Mouse (Mus musculus): Measurements from ENCODE around the gene Abca1. TPM values are rescaled to one million over a fixed set of nuclear protein-coding genes. Genes with fewer than 3 reads are reported as not detected.

Gene Abca1
- polyA plus RNA-seq, 1 experiment: 2.6 TPM

DNA sequence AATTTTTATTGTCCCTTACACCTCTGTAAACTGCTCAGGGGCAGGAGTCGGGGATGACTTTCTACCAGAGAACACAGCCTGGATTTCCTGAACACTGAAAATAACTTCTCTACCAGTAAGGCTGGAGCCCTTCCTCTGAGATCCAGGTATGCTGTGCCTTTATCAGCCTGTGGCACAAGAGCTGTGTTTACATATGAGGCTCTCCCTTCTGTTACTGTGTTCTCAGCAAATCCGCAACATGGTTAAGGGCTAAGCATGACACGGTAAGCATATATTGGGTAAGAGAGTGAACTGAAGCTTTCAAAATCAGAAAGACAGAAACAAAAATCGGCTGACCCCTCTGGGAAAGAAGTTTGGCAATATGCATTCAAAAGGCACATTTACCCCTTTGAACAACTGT, 25.7 kb downstream of the Abca1 start:
- no peaks in the 10 kb centered on the region for H3K36me3 ChIP-seq (ENCODE audit: control insufficient read depth, insufficient read depth, low read length, poor library complexity, severe bottlenecking)
- TF ChIP-seq POLR2A (IDR thresholded peaks at IDR 0.05; ENCODE audit: insufficient read depth, low read length) (no peak), EP300 (IDR thresholded peaks at IDR 0.05; ENCODE audit: insufficient read depth, low read depth, low read length) (no peak), CTCF (IDR thresholded peaks at IDR 0.05; ENCODE audit: low read depth, low read length) (no peak)
- no peaks in the 10 kb centered on the region for H3K27me3 ChIP-seq (ENCODE audit: control insufficient read depth, insufficient read depth, low read length, poor library complexity, severe bottlenecking)
- H3K4me3 ChIP-seq (ENCODE audit: low read depth, low read length): no peak overlapping the region
- no peaks in the 10 kb centered on the region for H3K9me3 ChIP-seq (replicated peaks; ENCODE audit: control insufficient read depth, insufficient read depth, low read length, poor library complexity, severe bottlenecking)
- H3K27ac ChIP-seq (ENCODE audit: insufficient read depth, low read length): no peak overlapping the region
- H3K9ac ChIP-seq (ENCODE audit: low read depth, poor library complexity, severe bottlenecking): no peak overlapping the region
- H3K4me1 ChIP-seq (ENCODE audit: control insufficient read depth, insufficient read depth, low read length): no peaks in the 10 kb centered on the region

DNA sequence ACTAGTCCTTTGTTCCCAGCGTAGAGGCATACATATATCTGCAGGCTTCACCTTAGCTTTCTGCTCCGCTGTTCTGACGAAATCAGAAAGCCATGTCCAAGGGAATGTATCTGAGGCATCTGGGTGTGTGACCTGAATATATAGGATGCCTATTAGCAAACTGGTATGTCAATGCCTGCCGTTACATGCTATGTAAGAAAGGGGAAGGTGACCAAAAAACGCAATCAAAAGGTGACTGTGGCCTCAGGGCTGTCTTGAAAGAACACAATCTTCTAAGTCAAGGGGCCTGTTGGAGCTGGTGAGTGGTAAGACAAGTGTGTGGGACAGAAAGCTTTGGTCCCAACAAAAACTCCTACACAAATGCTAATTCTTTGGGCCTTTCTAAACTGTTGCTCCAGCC, 28.2 kb downstream of the Abca1 start:
- no peaks in the 10 kb centered on the region for H3K36me3 ChIP-seq (ENCODE audit: control insufficient read depth, insufficient read depth, low read length, poor library complexity, severe bottlenecking)
- no peaks in the 10 kb centered on the region for H3K4me1 ChIP-seq (ENCODE audit: control insufficient read depth, insufficient read depth, low read length)
- no peak overlapping the region for H3K27ac ChIP-seq (ENCODE audit: insufficient read depth, low read length)
- H3K27me3 ChIP-seq (ENCODE audit: control insufficient read depth, insufficient read depth, low read length, poor library complexity, severe bottlenecking): no peaks in the 10 kb centered on the region
- H3K9me3 ChIP-seq (replicated peaks; ENCODE audit: control insufficient read depth, insufficient read depth, low read length, poor library complexity, severe bottlenecking): no peaks in the 10 kb centered on the region
- no peak overlapping the region for H3K4me3 ChIP-seq (ENCODE audit: low read depth, low read length)
- H3K9ac ChIP-seq (ENCODE audit: low read depth, poor library complexity, severe bottlenecking): no peak overlapping the region
- TF ChIP-seq POLR2A (IDR thresholded peaks at IDR 0.05; ENCODE audit: insufficient read depth, low read length) (no peak), CTCF (IDR thresholded peaks at IDR 0.05; ENCODE audit: low read depth, low read length) (no peak), EP300 (IDR thresholded peaks at IDR 0.05; ENCODE audit: insufficient read depth, low read depth, low read length) (no peak)

DNA sequence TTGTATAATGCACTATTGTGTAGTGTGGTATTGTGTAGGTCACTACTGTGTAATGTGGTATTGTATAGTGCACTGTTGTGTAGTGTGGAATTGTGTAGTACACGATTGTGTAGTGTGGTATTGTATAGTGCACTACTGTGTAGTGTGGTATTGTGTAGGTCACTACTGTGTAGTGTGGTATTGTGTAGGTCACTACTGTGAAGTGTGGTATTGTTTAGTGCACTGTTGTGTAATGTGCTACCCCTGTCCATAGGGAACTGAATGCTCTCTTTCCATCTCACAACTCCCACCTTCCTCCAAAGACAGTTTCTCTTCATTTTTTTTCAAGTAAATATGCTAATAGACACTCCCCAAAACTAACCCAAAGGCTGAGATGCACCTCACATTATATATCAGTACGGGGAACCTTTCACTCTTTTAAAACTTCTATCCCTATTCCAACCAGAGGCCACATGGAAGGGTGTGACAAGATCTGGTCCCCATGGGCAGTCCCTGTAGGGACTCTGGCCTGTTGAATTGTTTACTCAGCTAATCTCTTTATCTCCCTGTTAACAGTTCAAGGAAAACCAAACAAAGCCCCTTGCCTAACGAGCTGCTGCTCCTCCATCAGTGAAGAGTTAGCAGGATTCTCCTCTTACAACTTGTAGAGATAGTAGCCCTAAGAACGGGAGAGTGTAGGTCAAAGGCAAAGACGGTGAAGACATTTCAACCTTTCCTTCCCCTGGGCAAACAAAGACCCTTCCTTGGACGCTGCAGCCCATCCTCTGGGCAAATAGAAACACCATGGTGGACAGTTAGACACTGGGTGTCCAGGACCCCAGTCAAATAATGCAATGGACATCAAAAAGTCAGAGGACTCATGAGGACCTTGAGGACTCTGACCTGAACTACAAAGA, 28.8 kb downstream of the Abca1 start:
- no peaks in the 10 kb centered on the region for H3K27me3 ChIP-seq (ENCODE audit: control insufficient read depth, insufficient read depth, low read length, poor library complexity, severe bottlenecking)
- H3K36me3 ChIP-seq (ENCODE audit: control insufficient read depth, insufficient read depth, low read length, poor library complexity, severe bottlenecking): no peaks in the 10 kb centered on the region
- no peaks in the 10 kb centered on the region for H3K9me3 ChIP-seq (replicated peaks; ENCODE audit: control insufficient read depth, insufficient read depth, low read length, poor library complexity, severe bottlenecking)

DNA sequence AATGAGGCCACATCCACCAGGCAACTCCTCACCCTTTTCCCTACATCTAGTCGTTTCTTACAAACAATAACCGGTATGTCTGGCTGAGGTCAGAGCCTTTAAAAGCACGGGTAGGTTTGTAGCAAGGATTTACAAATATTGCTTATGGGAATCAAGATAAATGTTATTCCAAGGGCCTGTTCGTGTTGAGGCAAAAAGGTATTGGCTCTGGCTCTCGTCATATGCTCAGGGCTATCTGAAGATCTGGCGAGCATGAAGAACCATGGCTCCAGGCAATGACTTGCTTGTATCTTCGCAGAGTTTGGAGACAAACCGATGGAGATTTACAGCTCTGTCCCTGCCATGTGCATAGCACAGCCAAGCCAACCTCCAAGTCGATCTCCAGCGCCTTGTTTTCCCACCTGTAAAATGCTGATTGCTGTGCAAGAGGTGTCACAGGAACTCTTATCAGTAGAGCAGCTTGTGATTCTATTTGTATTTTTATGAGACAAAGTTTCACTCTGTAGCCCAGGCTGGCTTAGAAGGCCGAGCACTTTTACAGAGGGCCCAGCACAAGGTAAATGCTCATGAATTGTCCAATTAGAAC, 29.9 kb downstream of the Abca1 start:
- Histone ChIP-seq H3K9me3 (replicated peaks; ENCODE audit: control insufficient read depth, insufficient read depth, low read length, poor library complexity, severe bottlenecking) (no peaks in the 10 kb centered on the region), H3K27me3 (ENCODE audit: control insufficient read depth, insufficient read depth, low read length, poor library complexity, severe bottlenecking) (no peaks in the 10 kb centered on the region), H3K9ac (ENCODE audit: low read depth, poor library complexity, severe bottlenecking) (no peak overlapping the region), H3K27ac (ENCODE audit: insufficient read depth, low read length) (no peak overlapping the region), H3K36me3 (ENCODE audit: control insufficient read depth, insufficient read depth, low read length, poor library complexity, severe bottlenecking) (no peaks in the 10 kb centered on the region), H3K4me3 (ENCODE audit: low read depth, low read length) (no peak overlapping the region), H3K4me1 (ENCODE audit: control insufficient read depth, insufficient read depth, low read length) (no peaks in the 10 kb centered on the region)
- no peak for TF ChIP-seq EP300 (IDR thresholded peaks at IDR 0.05; ENCODE audit: insufficient read depth, low read depth, low read length)
- TF ChIP-seq POLR2A (IDR thresholded peaks at IDR 0.05; ENCODE audit: insufficient read depth, low read length): no peak
- no peak for TF ChIP-seq CTCF (IDR thresholded peaks at IDR 0.05; ENCODE audit: low read depth, low read length)

More for the DNA sequence above, 28.8 kb downstream of the Abca1 start:
- TF ChIP-seq CTCF (IDR thresholded peaks at IDR 0.05; ENCODE audit: low read depth, low read length): no peak
- TF ChIP-seq POLR2A (IDR thresholded peaks at IDR 0.05; ENCODE audit: insufficient read depth, low read length): no peak
- Histone ChIP-seq H3K9ac (ENCODE audit: low read depth, poor library complexity, severe bottlenecking) (no peak overlapping the region), H3K4me3 (ENCODE audit: low read depth, low read length) (no peak overlapping the region), H3K27ac (ENCODE audit: insufficient read depth, low read length) (no peak overlapping the region), H3K4me1 (ENCODE audit: control insufficient read depth, insufficient read depth, low read length) (no peaks in the 10 kb centered on the region)

DNA sequence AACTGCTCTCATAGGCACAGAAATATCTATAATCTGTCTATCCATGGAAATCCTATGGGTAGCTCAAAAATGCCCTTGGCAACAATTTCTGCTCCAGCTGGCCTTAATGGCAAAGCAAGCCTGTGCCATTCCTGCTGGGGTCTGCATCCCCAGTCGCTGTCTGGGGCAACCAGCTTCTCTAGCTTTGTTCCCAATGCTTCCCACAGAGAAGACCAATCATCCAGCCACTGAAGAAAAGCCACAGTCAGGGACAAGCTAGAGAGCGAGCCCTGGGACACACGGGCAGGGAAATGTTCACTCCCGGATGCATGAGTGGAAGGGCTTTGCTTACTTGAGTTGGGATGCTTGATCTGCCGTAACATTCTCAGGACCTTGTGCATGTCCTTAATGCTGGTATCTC, 32.4 kb downstream of the Abca1 start:
- Histone ChIP-seq H3K36me3 (ENCODE audit: control insufficient read depth, insufficient read depth, low read length, poor library complexity, severe bottlenecking) (no peaks in the 10 kb centered on the region), H3K4me1 (ENCODE audit: control insufficient read depth, insufficient read depth, low read length) (no peaks in the 10 kb centered on the region), H3K9me3 (replicated peaks; ENCODE audit: control insufficient read depth, insufficient read depth, low read length, poor library complexity, severe bottlenecking) (no peaks in the 10 kb centered on the region), H3K27me3 (ENCODE audit: control insufficient read depth, insufficient read depth, low read length, poor library complexity, severe bottlenecking) (no peaks in the 10 kb centered on the region; the same call in 1 of the 2 replicates), H3K27ac (ENCODE audit: insufficient read depth, low read length) (no peak overlapping the region), H3K4me3 (ENCODE audit: low read depth, low read length) (no peak overlapping the region), H3K9ac (ENCODE audit: low read depth, poor library complexity, severe bottlenecking) (no peak overlapping the region)
- no peak for TF ChIP-seq CTCF (IDR thresholded peaks at IDR 0.05; ENCODE audit: low read depth, low read length)
- no peak for TF ChIP-seq POLR2A (IDR thresholded peaks at IDR 0.05; ENCODE audit: insufficient read depth, low read length)
- no peak for TF ChIP-seq EP300 (IDR thresholded peaks at IDR 0.05; ENCODE audit: insufficient read depth, low read depth, low read length)

DNA sequence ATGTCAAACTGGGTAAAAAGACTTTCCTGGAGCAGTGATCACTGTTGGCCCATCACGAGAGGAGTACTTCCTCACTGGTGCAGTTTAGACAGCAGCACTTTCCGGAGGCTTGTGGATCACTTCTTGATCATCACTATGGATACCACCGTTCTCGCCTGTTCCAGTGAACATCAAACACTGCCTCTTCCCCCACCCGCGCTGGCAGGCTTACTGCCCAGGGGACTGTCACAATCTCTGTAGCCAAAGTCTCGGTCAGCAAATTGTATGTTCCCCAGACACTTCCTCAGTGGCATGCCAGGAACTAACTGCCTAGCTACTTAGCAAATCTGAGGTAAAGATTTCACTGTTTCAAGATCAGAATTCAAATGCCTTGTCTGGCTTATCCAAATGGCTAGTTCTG, 32.9 kb downstream of the Abca1 start:
- H3K36me3 ChIP-seq (ENCODE audit: control insufficient read depth, insufficient read depth, low read length, poor library complexity, severe bottlenecking): no peaks in the 10 kb centered on the region
- no peaks in the 10 kb centered on the region for H3K4me1 ChIP-seq (ENCODE audit: control insufficient read depth, insufficient read depth, low read length)
- H3K9me3 ChIP-seq (replicated peaks; ENCODE audit: control insufficient read depth, insufficient read depth, low read length, poor library complexity, severe bottlenecking): no peaks in the 10 kb centered on the region
- H3K4me3 ChIP-seq (ENCODE audit: low read depth, low read length): no peak overlapping the region
- no peak overlapping the region for H3K9ac ChIP-seq (ENCODE audit: low read depth, poor library complexity, severe bottlenecking)
- H3K27ac ChIP-seq (ENCODE audit: insufficient read depth, low read length): no peak overlapping the region
- no peak for TF ChIP-seq CTCF (IDR thresholded peaks at IDR 0.05; ENCODE audit: low read depth, low read length)
- TF ChIP-seq EP300 (IDR thresholded peaks at IDR 0.05; ENCODE audit: insufficient read depth, low read depth, low read length): no peak
- no peak for TF ChIP-seq POLR2A (IDR thresholded peaks at IDR 0.05; ENCODE audit: insufficient read depth, low read length)
- H3K27me3 ChIP-seq (ENCODE audit: control insufficient read depth, insufficient read depth, low read length, poor library complexity, severe bottlenecking): no peaks in the 10 kb centered on the region; the same call in 1 of the 2 replicates
